Comparison of ENCODE assay signal across 31 mouse cellular contexts in genomic region chr15:99375036-99375435, GRCm38 (mm10).
"Had no signal": no experiment of that assay in that cellular context is flagged by ENCODE, and none has a peak within 500 bp of the region (broad histone marks: within the 10 kb centered on the region; RNA-seq: fewer than 3 reads in every experiment).

No protein-coding gene starts in this region.

- H3K36me3 ChIP-seq: limb, embryonic 10.5 days; limb, embryonic 12.5 days; limb, embryonic 13.5 days; limb, embryonic 15.5 days; liver, embryonic 12.5 days; liver, embryonic 13.5 days; liver, embryonic 15.5 days; lung, embryonic 15.5 days; midbrain, embryonic 10.5 days; midbrain, embryonic 12.5 days; midbrain, embryonic 13.5 days; midbrain, embryonic 15.5 days; neural tube, embryonic 12.5 days had no signal

- H3K27ac ChIP-seq: limb, embryonic 10.5 days; limb, embryonic 12.5 days; limb, embryonic 13.5 days; limb, embryonic 15.5 days; liver, embryonic 12.5 days; liver, embryonic 13.5 days; liver, embryonic 14.5 days; liver, embryonic 15.5 days; lung, embryonic 15.5 days; macrophage; midbrain, embryonic 10.5 days; midbrain, embryonic 12.5 days; midbrain, embryonic 13.5 days; midbrain, embryonic 15.5 days; neural tube, embryonic 12.5 days had no signal

- H3K9ac ChIP-seq: limb, embryonic 12.5 days; limb, embryonic 13.5 days; limb, embryonic 15.5 days; liver, embryonic 12.5 days; liver, embryonic 13.5 days; liver, embryonic 14.5 days; liver, embryonic 15.5 days; liver, postnatal 0 days; lung, embryonic 14.5 days; lung, embryonic 15.5 days; midbrain, embryonic 12.5 days; midbrain, embryonic 13.5 days; midbrain, embryonic 15.5 days; neural tube, embryonic 12.5 days had no signal

- ATAC-seq: liver, embryonic 12.5 days; liver, postnatal 0 days; lung, postnatal 0 days; midbrain, embryonic 13.5 days; midbrain, embryonic 15.5 days; midbrain, embryonic 16.5 days had no signal

- H3K4me3 ChIP-seq: limb, embryonic 10.5 days; limb, embryonic 12.5 days; limb, embryonic 13.5 days; limb, embryonic 15.5 days; liver, embryonic 12.5 days; liver, embryonic 13.5 days; liver, embryonic 15.5 days; lung, embryonic 15.5 days; megakaryocyte, embryonic 14.5 days; midbrain, embryonic 10.5 days; midbrain, embryonic 12.5 days; midbrain, embryonic 13.5 days; midbrain, embryonic 15.5 days; neural tube, embryonic 12.5 days had no signal

- H3K9me3 ChIP-seq: limb, embryonic 10.5 days; limb, embryonic 15.5 days; liver, embryonic 15.5 days; lung, embryonic 15.5 days; midbrain, embryonic 15.5 days; neural tube, embryonic 12.5 days had no signal

- H3K27me3 ChIP-seq: limb, embryonic 12.5 days; limb, embryonic 13.5 days; limb, embryonic 15.5 days; lung, embryonic 15.5 days had no signal

- H3K4me1 ChIP-seq: lung, embryonic 15.5 days; midbrain, embryonic 12.5 days; midbrain, embryonic 15.5 days; neural tube, embryonic 12.5 days had no signal

- H3K4me2 ChIP-seq: limb, embryonic 12.5 days; limb, embryonic 13.5 days; limb, embryonic 15.5 days; liver, embryonic 11.5 days; liver, embryonic 12.5 days; liver, embryonic 13.5 days; liver, embryonic 15.5 days; lung, embryonic 14.5 days; lung, embryonic 15.5 days; midbrain, embryonic 11.5 days; midbrain, embryonic 12.5 days; midbrain, embryonic 13.5 days; midbrain, embryonic 15.5 days; neural tube, embryonic 12.5 days had no signal

- DNase-seq: left cerebral cortex, postnatal 4 days; liver; liver, embryonic 13.5 days; liver, postnatal 0 days; lung, adult 18-20 months; lung, adult 2 months; lung, embryonic 14.5 days; lung, postnatal 10 days; lung, postnatal 14 days; lung, postnatal 36 days; lung, postnatal 4 days; midbrain, embryonic 14.5 days had no signal
